In genomic region chr14:121450504-121451423, GRCm38 (mm10) we compare ENCODE assay signal across 8 mouse cellular contexts. TPM values are rescaled to one million over a fixed set of nuclear protein-coding genes. Genes with fewer than 3 reads are reported as not detected.
DNase-seq lines count a peak whose midpoint lies in the region; ATAC-seq and TF ChIP-seq lines count a peak whose summit lies in the region.

No protein-coding gene starts in this region.

- H3K27me3 ChIP-seq in heart, embryonic 12.5 days (replicated peaks), result no peaks in the 10 kb centered on the region
- H3K27me3 ChIP-seq in kidney, embryonic 15.5 days, result peaks cover 3% of the 10 kb centered on the region; the same call in 1 of the 2 replicates

- DNase-seq in brain, embryonic 14.5 days (ENCODE audit: low read depth), result peak; percentile 74
- peak; percentile 70 for DNase-seq in liver
- peak; percentile 67 to 81 for DNase-seq in spleen, postnatal 4 days (ENCODE audit: low spot score in 2 of 2)

- no peak for TF ChIP-seq POLR2A in brain, embryonic 14.5 days (IDR thresholded peaks at IDR 0.05; ENCODE audit: borderline replicate concordance, extremely low read depth, insufficient read depth, insufficient read length, poor library complexity, severe bottlenecking)

- H3K4me3 ChIP-seq in heart, embryonic 12.5 days, result peak overlapping the region; percentile 40
- H3K4me3 ChIP-seq in kidney, embryonic 15.5 days (replicated peaks), result peak overlapping the region; percentile 32

- TF ChIP-seq CTCF in brain, embryonic 14.5 days (IDR thresholded peaks at IDR 0.05; ENCODE audit: borderline replicate concordance, extremely low read depth, insufficient read depth, insufficient read length), result peak; percentile 67; the same call in 1 of the 2 replicates

- H3K36me3 ChIP-seq in heart, embryonic 12.5 days, result no peaks in the 10 kb centered on the region
- H3K36me3 ChIP-seq in kidney, embryonic 15.5 days, result no peaks in the 10 kb centered on the region

- H3K27ac ChIP-seq in heart, embryonic 12.5 days (ENCODE audit: poor library complexity, severe bottlenecking), result no peak overlapping the region
- no peak overlapping the region for H3K27ac ChIP-seq in kidney, embryonic 15.5 days

- H3K9me3 ChIP-seq in heart, embryonic 12.5 days (replicated peaks), result 0 out of 2 replicates have a peak, but pooled peaks cover 6% of the 10 kb centered on the region
- H3K9me3 ChIP-seq in kidney, embryonic 15.5 days (replicated peaks), result 0 out of 2 replicates have a peak, but pooled peaks cover 3% of the 10 kb centered on the region

- H3K4me2 ChIP-seq in heart, embryonic 12.5 days, result peak overlapping the region; percentile 80
- H3K4me2 ChIP-seq in kidney, embryonic 15.5 days, result peak overlapping the region; percentile 64

- peaks cover 12% of the 10 kb centered on the region for H3K4me1 ChIP-seq in heart, embryonic 12.5 days (replicated peaks)
- peaks cover 9% of the 10 kb centered on the region for H3K4me1 ChIP-seq in kidney, embryonic 15.5 days

- H3K9ac ChIP-seq in heart, embryonic 12.5 days, result peak overlapping the region; percentile 68
- 0 out of 2 replicates have a peak overlapping the region, but pooled peaks have one; percentile 26 for H3K9ac ChIP-seq in kidney, embryonic 15.5 days

- peak; percentile 92 for ATAC-seq in CD4-positive, CD25-positive, alpha-beta regulatory T cell, adult 4 months
- ATAC-seq in erythroid progenitor cell, adult 5-6 weeks (replicated peaks; ENCODE audit: low FRiP score, poor library complexity, severe bottlenecking), result peak; percentile 60
- ATAC-seq in heart, embryonic 12.5 days (ENCODE audit: insufficient number of reproducible peaks, low FRiP score), result peak; percentile 34; the same call in 1 of the 2 replicates
- peak; percentile 57 for ATAC-seq in kidney, embryonic 15.5 days (replicated peaks; ENCODE audit: low FRiP score)
- peak; percentile 58; the same call in 1 of the 2 replicates for ATAC-seq in monocyte, adult 5-6 weeks (replicated peaks; ENCODE audit: insufficient number of reproducible peaks, low FRiP score, low TSS enrichment, poor library complexity, severe bottlenecking)

- whole genome bisulfite sequencing in heart, embryonic 12.5 days, result 9% methylated on average over 18 of the region's 18 CpGs
- WGBS in kidney, embryonic 15.5 days, result 16% methylated on average over 18 of the region's 18 CpGs

RNA-seq across cellular contexts. Expression of gene Slc15a1, which starts 54.3 kb away (rescaled TPM):
- polyA plus RNA-seq in CD4-positive, CD25-positive, alpha-beta regulatory T cell, adult 4 months (2017; shearing (Covaris generic)), result under 1 TPM in 1 of 2 experiments, not detected in 1; 0.16 TPM
- polyA plus RNA-seq in brain, embryonic 14.5 days (2012; rRNA removed), result 0.03 and 0.07 TPM in 2 replicates
- not detected in 2 replicates for total RNA-seq in erythroid progenitor cell, adult 5-6 weeks (2015; ENCODE audit: low replicate concordance)
- total RNA-seq in erythroid progenitor cell, adult 5-6 weeks (2017; ENCODE audit: low replicate concordance), result not detected in 2 replicates
- polyA plus RNA-seq in heart, embryonic 12.5 days (2016; fragmentation: Nextera tagmentation; extraction: Ambion mirVana), result 0.13 TPM in 1 of 2 replicates, not detected in the other
- 0.35 and 0.48 TPM in 2 replicates for polyA plus RNA-seq in kidney, embryonic 15.5 days (2015; fragmentation: Nextera tagmentation; extraction: Ambion mirVana)
- not detected in 3 replicates for total RNA-seq in monocyte, adult 5-6 weeks (2017)

Comparison
In these comparisons a context has a peak if more than half of its experiments do, and no peak if none do; other contexts are left out.
1. ATAC-seq: peak in every context shown above with its lines; median percentile 92 in CD4-positive, CD25-positive, alpha-beta regulatory T cell, adult 4 months; 60 in erythroid progenitor cell, adult 5-6 weeks; 58 in monocyte, adult 5-6 weeks; 57 in kidney, embryonic 15.5 days; 34 in heart, embryonic 12.5 days.